Mouse (Mus musculus): ENCODE data around the gene Agap1.

- TF ChIP-seq POLR2A (IDR thresholded peaks at IDR 0.05; ENCODE audit: borderline replicate concordance, control insufficient read depth, low read depth, low read length) (no peak), CTCF (IDR thresholded peaks at IDR 0.05; ENCODE audit: control insufficient read depth, insufficient read depth, low read length) (no peak)
Measured at GRCm38 (mm10) chr1:89543312-89543711, 88.7 kb downstream of the Agap1 start.

Measured in bone marrow, adult 2 months (tissue).